Mouse (Mus musculus) erythroblast, embryonic 14.5 days (primary cell): Measurements from ENCODE around the gene Nuak1.

Experiments
- GATA1 ChIP-seq: IDR thresholded peaks from 2 replicates; pipeline ENCODE4 v1.6.1; 2012; ENCODE audit warnings: low read length, inconsistent platforms, mixed read lengths
- TAL1 ChIP-seq: IDR thresholded peaks from 3 replicates; pipeline ENCODE4 v1.6.1; 2012; ENCODE audit warnings: low read length, inconsistent platforms, mixed read lengths

GRCm38 (mm10) chr10:84457539-84457938, 17.1 kb upstream of the Nuak1 start:
- TF ChIP-seq GATA1 (no peak), TAL1 (no peak)
